Mouse (Mus musculus): Measurements from ENCODE around the gene Trim69. TPM values are rescaled to one million over a fixed set of nuclear protein-coding genes. Genes with fewer than 3 reads are reported as not detected.

Trim69 gene
- polyA plus RNA-seq, 1 experiment = not detected

DNA sequence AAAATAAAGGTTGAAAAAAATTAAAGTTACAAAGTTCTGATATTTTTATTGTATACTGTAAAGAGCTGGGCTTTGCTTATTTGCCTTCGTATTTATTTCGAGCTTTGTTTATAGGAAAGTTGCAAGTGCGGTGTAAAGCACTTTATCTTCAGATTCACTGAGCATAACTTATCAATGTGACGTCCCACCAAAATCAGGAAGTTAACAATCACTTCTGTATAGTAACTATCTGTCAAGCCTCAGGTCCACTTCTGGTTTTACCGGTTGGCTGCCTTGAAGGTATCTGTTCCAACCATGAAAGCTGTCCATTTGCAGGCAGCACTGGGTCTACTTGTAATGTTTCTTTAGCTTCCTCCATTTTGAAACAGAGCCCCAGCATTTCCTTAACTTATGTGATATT, 61.8 kb downstream of the Trim69 start:
- TF ChIP-seq POLR2A (IDR thresholded peaks at IDR 0.05; ENCODE audit: extremely low read depth, insufficient read depth, low read length) (no peak), CTCF (IDR thresholded peaks at IDR 0.05; ENCODE audit: extremely low read depth, insufficient read depth, low read length) (no peak)

DNA sequence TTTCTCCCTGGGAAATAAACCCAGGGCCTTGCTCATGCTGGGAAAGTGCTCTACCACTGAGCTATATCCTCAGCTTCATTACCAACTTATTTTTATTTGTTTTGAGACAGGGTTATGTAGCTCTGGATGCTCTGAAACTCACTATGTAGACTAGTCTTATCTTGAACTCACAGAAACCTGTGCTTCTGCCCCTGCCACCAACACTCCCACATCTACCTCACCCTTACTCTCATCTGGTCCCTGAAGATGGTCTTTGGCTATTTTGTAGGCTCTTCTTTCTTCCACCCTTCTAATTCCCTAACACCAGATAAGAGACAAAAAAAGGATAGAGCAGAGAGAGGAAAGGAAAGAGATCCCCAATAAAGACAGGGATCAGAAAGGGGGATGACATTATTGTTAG, 63.2 kb downstream of the Trim69 start:
- Histone ChIP-seq H3K27ac (ENCODE audit: insufficient read depth, low read length) (no peak overlapping the region), H3K4me1 (ENCODE audit: control insufficient read depth, insufficient read depth, low read length) (no peaks in the 10 kb centered on the region), H3K4me3 (ENCODE audit: insufficient read depth, low read length) (no peak overlapping the region)
- TF ChIP-seq CTCF (IDR thresholded peaks at IDR 0.05; ENCODE audit: extremely low read depth, insufficient read depth, low read length) = no peak
- TF ChIP-seq POLR2A (IDR thresholded peaks at IDR 0.05; ENCODE audit: extremely low read depth, insufficient read depth, low read length) = no peak

More for the DNA sequence above, 61.8 kb downstream of the Trim69 start:
- Histone ChIP-seq H3K4me1 (ENCODE audit: control insufficient read depth, insufficient read depth, low read length) (no peaks in the 10 kb centered on the region), H3K27ac (ENCODE audit: insufficient read depth, low read length) (no peak overlapping the region), H3K4me3 (ENCODE audit: insufficient read depth, low read length) (no peak overlapping the region)

Other genes starting within 250 kb of the Trim69 start
- gene Ctdspl2, start 204.7 kb upstream of the Trim69 start, polyA plus RNA-seq (2012; rRNA removed) = 14.7 and 14.8 TPM in 2 replicates
- 0.27 and 0.51 TPM in 2 replicates for gene Mageb3, start 204.6 kb upstream of the Trim69 start, polyA plus RNA-seq (2012; rRNA removed)
- 18.1 and 18.2 TPM in 2 replicates for gene Eif3j1, start 132.2 kb upstream of the Trim69 start, polyA plus RNA-seq (2012; rRNA removed)
- 9.7 and 9.8 TPM in 2 replicates for gene Spg11, start 42.3 kb upstream of the Trim69 start, polyA plus RNA-seq (2012; rRNA removed)
- 188 and 212 TPM in 2 replicates for gene B2m, start 13.0 kb upstream of the Trim69 start, polyA plus RNA-seq (2012; rRNA removed)
- 0.08 TPM in 1 of 2 replicates, not detected in the other for gene Patl2, start 25.5 kb downstream of the Trim69 start, polyA plus RNA-seq (2012; rRNA removed)
- not detected in 2 replicates for gene Terb2, start 25.6 kb downstream of the Trim69 start, polyA plus RNA-seq (2012; rRNA removed)
- 19.8 and 21.2 TPM in 2 replicates for gene Sord, start 74.0 kb downstream of the Trim69 start, polyA plus RNA-seq (2012; rRNA removed)
- gene Duox2, start 137.7 kb downstream of the Trim69 start, polyA plus RNA-seq (2012; rRNA removed) = 0.02 TPM in 1 of 2 replicates, not detected in the other
- gene Duoxa2, start 138.2 kb downstream of the Trim69 start, polyA plus RNA-seq (2012; rRNA removed) = 0.06 TPM in 1 of 2 replicates, not detected in the other
- gene Duoxa1, start 153.0 kb downstream of the Trim69 start, polyA plus RNA-seq (2012; rRNA removed) = 0.10 and 0.15 TPM in 2 replicates
- 0.04 TPM in 1 of 2 replicates, not detected in the other for gene Duox1, start 155.0 kb downstream of the Trim69 start, polyA plus RNA-seq (2012; rRNA removed)
- 70.6 and 72.5 TPM in 2 replicates for gene Shf, start 208.5 kb downstream of the Trim69 start, polyA plus RNA-seq (2012; rRNA removed)